Mouse (Mus musculus) limb, embryonic 11.5 days (tissue): ENCODE measurements around the gene Cyren. TPM values are rescaled to one million over a fixed set of nuclear protein-coding genes. Genes with fewer than 3 reads are reported as not detected.

ENCODE experiments used
- ATAC-seq: fragments of 200-750 bp; cut with Nextera tagmentation; 2 replicates; pipeline ENCODE4 v1.8.0; 2017; ENCODE audit warnings: low read depth; ENCODE audit not compliant: insufficient number of reproducible peaks, low FRiP score, low TSS enrichment
- DNase-seq: peaks from one replicate; pipeline ENCODE4 v3.0.0-alpha.2; 2015; ENCODE audit warnings: low spot score
- H3K27ac ChIP-seq: fragments of 300-500 bp; sonication (generic); replicated peaks from 2 replicates; pipeline ENCODE4 v1.5.1; 2014; ENCODE audit warnings: low read depth, mild to moderate bottlenecking, low read length
- H3K27me3 ChIP-seq: fragments of 300-500 bp; sonication (generic); 2 replicates; pipeline ENCODE4 v1.6.1; 2014; ENCODE audit warnings: mild to moderate bottlenecking, low read length, mixed read lengths; ENCODE audit not compliant: control insufficient read depth, insufficient read depth
- H3K36me3 ChIP-seq: fragments of 300-500 bp; sonication (generic); 2 replicates; pipeline ENCODE4 v1.6.1; 2014; ENCODE audit warnings: mild to moderate bottlenecking, low read length, moderate library complexity, mixed read lengths; ENCODE audit not compliant: control insufficient read depth, insufficient read depth
- H3K4me1 ChIP-seq: fragments of 300-500 bp; sonication (generic); 2 replicates; pipeline ENCODE4 v1.6.1; 2014; ENCODE audit warnings: low read length, mixed read lengths; ENCODE audit not compliant: control insufficient read depth, insufficient read depth
- H3K4me2 ChIP-seq: fragments of 300-500 bp; sonication (generic); 2 replicates; pipeline ENCODE4 v1.6.1; 2014; ENCODE audit warnings: low read depth, mild to moderate bottlenecking, moderate library complexity; ENCODE audit not compliant: severe bottlenecking
- H3K4me3 ChIP-seq: fragments of 300-500 bp; sonication (generic); 2 replicates; pipeline ENCODE4 v1.5.1; 2014; ENCODE audit warnings: low read depth, low read length
- H3K9ac ChIP-seq: fragments of 300-500 bp; sonication (generic); 2 replicates; pipeline ENCODE4 v1.6.1; 2014; ENCODE audit warnings: mild to moderate bottlenecking, low read length
- H3K9me3 ChIP-seq: fragments of 300-500 bp; sonication (generic); 2 replicates; pipeline ENCODE4 v1.6.1; 2016; ENCODE audit warnings: low read length; ENCODE audit not compliant: control insufficient read depth
- WGBS: fragments of 180-500 bp; shearing (Covaris S2); extraction: QIAGEN DNeasy Blood & Tissue Kit; methylation state at CpG from one replicate; pipeline ENCODE4 v1.1.7; 2014; 5-methylcytosine and 5-hydroxymethylcytosine counted together
- polyA plus RNA-seq: library from polyadenylated mRNA; unstranded; fragments of >200 nt; fragmentation: Nextera tagmentation; extraction: Ambion mirVana; gene quantifications from 2 replicates; pipeline ENCODE4 v1.2.1, GENCODE M21; 2014

The Cyren gene
- polyA plus RNA-seq, 1 experiment from 2014 or later, result 15.2 TPM

DNA sequence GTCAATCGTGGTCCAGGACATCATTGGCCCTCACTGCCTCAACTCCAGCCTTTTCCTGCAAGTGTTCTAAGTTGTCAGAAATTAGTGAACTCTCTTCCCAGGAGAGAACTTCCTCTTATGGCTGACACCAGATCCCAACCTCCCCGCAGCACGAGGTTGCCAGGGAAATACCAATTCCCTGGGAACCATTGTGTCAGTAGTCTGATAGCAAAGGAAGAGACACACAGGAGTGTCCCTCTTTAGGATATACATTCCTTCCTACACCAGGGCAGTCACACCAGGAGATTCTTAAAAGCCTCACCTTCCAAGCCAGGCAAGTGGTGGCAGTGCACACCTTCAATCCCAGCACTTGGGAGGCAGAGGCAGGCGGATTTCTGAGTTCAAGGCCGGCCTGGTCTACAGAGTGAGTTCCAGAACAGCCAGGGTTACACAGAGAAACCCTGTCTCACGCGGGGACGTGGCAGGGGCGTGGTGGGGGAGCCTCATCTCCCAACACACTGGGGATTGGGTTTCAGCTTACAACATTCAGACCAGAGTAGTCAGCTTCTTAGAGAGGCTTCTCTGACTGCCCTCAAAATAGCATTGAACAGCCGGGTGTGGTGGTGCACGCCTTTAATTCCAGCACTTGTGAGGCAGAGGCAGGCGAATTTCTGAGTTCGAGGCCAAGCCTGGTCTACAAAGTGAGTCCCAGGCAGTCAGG is 35.6 kb upstream of the Cyren start:
- Histone ChIP-seq H3K36me3 (no peaks in the 10 kb centered on the region), H3K4me3 (no peak overlapping the region), H3K4me2 (no peak overlapping the region), H3K9me3 (no peaks in the 10 kb centered on the region), H3K9ac (no peak overlapping the region), H3K27me3 (no peaks in the 10 kb centered on the region), H3K27ac (no peak overlapping the region), H3K4me1 (peaks cover 10% of the 10 kb centered on the region; the same call in 1 of the 2 replicates)
- WGBS, result 83% methylated on average over 13 of the region's 13 CpGs
- no peak for ATAC-seq
- DNase-seq, result no peak

- H3K9ac ChIP-seq, result peak within 1 kb of the TSS; percentile 69
- peak; percentile 98 for DNase-seq
- no peaks in the 10 kb centered on the region for H3K9me3 ChIP-seq
- H3K4me3 ChIP-seq, result peak within 1 kb of the TSS; percentile 66
- H3K4me1 ChIP-seq, result peaks cover 6% of the 10 kb centered on the region; the same call in 1 of the 2 replicates
- H3K27ac ChIP-seq, result peak within 1 kb of the TSS; percentile 60; the same call in 1 of the 2 replicates
- H3K4me2 ChIP-seq, result peak within 1 kb of the TSS; percentile 64
- WGBS, result under 1% methylated on average over 64 of the region's 64 CpGs
- H3K27me3 ChIP-seq, result no peaks in the 10 kb centered on the region
- ATAC-seq, result peak; percentile 91
- no peaks in the 10 kb centered on the region for H3K36me3 ChIP-seq
Observed at GRCm38 (mm10) chr6:34910371-34911219, 32.7 kb upstream of the Cyren start, which contains the start of gene Wdr91. Wdr91 (minus strand) TSS chr6:34910876.

DNA sequence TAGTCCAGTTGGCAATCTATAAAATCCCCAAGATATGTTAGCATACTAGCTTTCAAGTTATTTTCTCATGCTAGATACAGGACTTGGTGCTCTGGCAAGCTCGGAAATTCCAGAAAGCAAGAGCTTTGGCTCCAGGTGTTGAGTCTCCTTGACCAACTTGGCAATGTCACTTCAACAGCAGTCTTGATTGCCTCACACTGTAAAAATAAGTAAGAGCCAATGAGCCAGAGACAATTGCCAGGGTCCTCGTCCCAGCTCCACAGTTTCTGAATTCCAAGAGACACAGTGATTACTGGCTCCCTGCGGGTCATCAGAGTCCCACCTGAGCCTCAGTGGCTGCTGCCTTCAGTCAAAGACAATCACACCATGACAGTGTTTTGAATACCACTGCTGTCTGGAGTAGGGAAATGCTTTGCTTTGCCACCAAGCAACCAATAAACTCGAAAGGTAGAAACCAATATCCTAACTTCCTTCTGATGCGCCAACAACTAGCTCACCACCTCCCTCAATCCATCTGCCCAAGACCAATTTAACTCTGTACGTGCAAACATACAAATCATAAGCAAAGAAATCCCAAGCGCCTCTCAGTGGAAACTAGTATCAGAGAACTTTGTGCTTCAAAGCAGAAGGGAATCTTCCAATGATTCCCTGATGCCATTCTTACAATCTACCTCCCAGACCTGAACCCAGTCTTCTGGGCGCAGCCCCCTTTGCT is 31.9 kb upstream of the Cyren start:
- Histone ChIP-seq H3K9ac (peak overlapping the region; percentile 69), H3K9me3 (no peaks in the 10 kb centered on the region), H3K4me2 (peak overlapping the region; percentile 64), H3K27me3 (no peaks in the 10 kb centered on the region), H3K4me1 (peaks cover 6% of the 10 kb centered on the region; the same call in 1 of the 2 replicates), H3K27ac (no peak overlapping the region), H3K36me3 (no peaks in the 10 kb centered on the region; the same call in 1 of the 2 replicates), H3K4me3 (peak overlapping the region; percentile 66)
- ATAC-seq (no peak), DNase-seq (no peak)
- 51% methylated on average over 8 of the region's 8 CpGs for WGBS

DNA sequence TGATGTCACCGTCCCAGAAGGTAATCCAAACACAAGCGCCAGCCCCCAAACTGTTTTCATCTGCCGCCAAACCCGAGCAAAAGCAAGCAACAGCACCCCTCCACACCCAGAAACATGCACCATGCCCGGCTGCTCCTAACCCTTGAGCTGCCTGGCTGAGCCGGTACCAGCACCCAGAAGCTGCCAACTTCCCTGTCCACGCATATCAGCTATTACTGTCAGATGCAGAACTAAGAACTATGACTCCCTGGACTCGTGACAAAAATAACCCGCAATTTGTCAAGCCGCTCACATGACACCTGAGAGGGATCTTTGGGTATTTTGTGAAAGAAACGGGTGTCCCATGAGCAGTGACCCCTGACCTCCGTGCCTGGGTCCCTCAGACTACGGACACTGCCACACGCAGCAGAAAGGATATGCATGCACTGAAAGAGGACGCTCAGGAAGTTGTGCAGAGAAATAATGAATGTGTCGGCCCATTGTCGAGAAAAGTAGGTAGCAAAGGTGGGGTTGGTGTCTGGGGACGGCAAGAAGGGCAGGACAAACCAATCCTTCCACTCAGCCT is 29.9 kb upstream of the Cyren start:
- Histone ChIP-seq H3K36me3 (no peaks in the 10 kb centered on the region; the same call in 1 of the 2 replicates), H3K27ac (no peak overlapping the region)

GRCm38 (mm10) chr6:34907121-34907614 is 29.3 kb upstream of the Cyren start:
- H3K36me3 ChIP-seq, result no peaks in the 10 kb centered on the region; the same call in 1 of the 2 replicates
- H3K4me3 ChIP-seq, result no peak overlapping the region
- peaks cover 6% of the 10 kb centered on the region; the same call in 1 of the 2 replicates for H3K4me1 ChIP-seq
- no peak for DNase-seq
- H3K9ac ChIP-seq, result no peak overlapping the region
- H3K27ac ChIP-seq, result no peak overlapping the region
- no peak for ATAC-seq
- WGBS, result 43% methylated on average over 2 of the region's 2 CpGs
- no peaks in the 10 kb centered on the region for H3K27me3 ChIP-seq
- no peaks in the 10 kb centered on the region for H3K9me3 ChIP-seq
- H3K4me2 ChIP-seq, result no peak overlapping the region

More for the DNA sequence above, 29.9 kb upstream of the Cyren start:
- Histone ChIP-seq H3K4me3 (no peak overlapping the region), H3K9ac (no peak overlapping the region), H3K4me1 (peaks cover 6% of the 10 kb centered on the region; the same call in 1 of the 2 replicates), H3K4me2 (no peak overlapping the region), H3K9me3 (no peaks in the 10 kb centered on the region), H3K27me3 (no peaks in the 10 kb centered on the region)
- WGBS, result 90% methylated on average over 18 of the region's 18 CpGs
- DNase-seq (no peak), ATAC-seq (no peak)

- Histone ChIP-seq H3K36me3 (no peaks in the 10 kb centered on the region; the same call in none of the 2 replicates), H3K4me3 (no peak overlapping the region), H3K27ac (no peak overlapping the region), H3K9ac (no peak overlapping the region), H3K4me2 (no peak overlapping the region), H3K4me1 (peaks cover 6% of the 10 kb centered on the region; the same call in 1 of the 2 replicates), H3K9me3 (no peaks in the 10 kb centered on the region), H3K27me3 (no peaks in the 10 kb centered on the region)
- no peak for DNase-seq
- 93% methylated on average over 4 of the region's 4 CpGs for WGBS
- no peak for ATAC-seq
Observed at GRCm38 (mm10) chr6:34906661-34907060, 28.8 kb upstream of the Cyren start.

GRCm38 (mm10) chr6:34906125-34906524 is 28.3 kb upstream of the Cyren start:
- Histone ChIP-seq H3K9me3 (no peaks in the 10 kb centered on the region), H3K27me3 (no peaks in the 10 kb centered on the region), H3K4me3 (no peak overlapping the region), H3K4me2 (no peak overlapping the region), H3K27ac (no peak overlapping the region), H3K9ac (no peak overlapping the region), H3K36me3 (no peaks in the 10 kb centered on the region; the same call in none of the 2 replicates), H3K4me1 (peaks cover 6% of the 10 kb centered on the region; the same call in 1 of the 2 replicates)
- no peak for DNase-seq
- 85% methylated on average over 2 of the region's 2 CpGs for WGBS
- no peak for ATAC-seq
